Mouse (Mus musculus) stomach, postnatal 0 days (tissue): ENCODE measurements around the gene Arhgap24. TPM values are rescaled to one million over a fixed set of nuclear protein-coding genes. Genes with fewer than 3 reads are reported as not detected.

Experiments
- ATAC-seq: fragments of 200-750 bp; cut with Nextera tagmentation; 2 replicates; pipeline ENCODE4 v1.8.0; 2017; ENCODE audit not compliant: low FRiP score, low TSS enrichment
- DNase-seq: peaks from one replicate; pipeline ENCODE4 v3.0.0-alpha.2; 2016; ENCODE audit warnings: low spot score
- H3K27ac ChIP-seq: fragments of 300-500 bp; sonication (generic); replicated peaks from 2 replicates; pipeline ENCODE4 v1.5.1; 2014; ENCODE audit warnings: mild to moderate bottlenecking, control low read depth
- H3K27me3 ChIP-seq: fragments of 300-500 bp; sonication (generic); 2 replicates; pipeline ENCODE4 v1.6.1; 2014; ENCODE audit warnings: low read length; ENCODE audit not compliant: control insufficient read depth, insufficient read depth
- H3K36me3 ChIP-seq: fragments of 300-500 bp; sonication (generic); 2 replicates; pipeline ENCODE4 v1.6.1; 2014; ENCODE audit warnings: low read length, mixed read lengths; ENCODE audit not compliant: control insufficient read depth, insufficient read depth
- H3K4me1 ChIP-seq: fragments of 300-500 bp; sonication (generic); replicated peaks from 2 replicates; pipeline ENCODE4 v1.6.1; 2014; ENCODE audit warnings: antibody characterized with exemption; ENCODE audit not compliant: control insufficient read depth, insufficient read depth
- H3K4me2 ChIP-seq: fragments of 300-500 bp; sonication (generic); replicated peaks from 2 replicates; pipeline ENCODE4 v1.6.1; 2014; ENCODE audit warnings: low read depth, mild to moderate bottlenecking, control low read depth, moderate library complexity
- H3K4me3 ChIP-seq: fragments of 300-500 bp; sonication (generic); 2 replicates; pipeline ENCODE4 v1.5.1; 2014; ENCODE audit warnings: low read depth, low read length, control low read depth
- H3K9ac ChIP-seq: fragments of 300-500 bp; sonication (generic); 2 replicates; pipeline ENCODE4 v1.6.1; 2014; ENCODE audit warnings: mild to moderate bottlenecking, low read length, control low read depth, mixed read lengths
- H3K9me3 ChIP-seq: fragments of 300-500 bp; sonication (generic); 2 replicates; pipeline ENCODE4 v1.6.1; 2016; ENCODE audit warnings: low read length; ENCODE audit not compliant: control insufficient read depth
- CTCF ChIP-seq: IDR thresholded peaks from 2 replicates; pipeline ENCODE4 v1.5.1; 2016; ENCODE audit warnings: antibody characterized with exemption, low read depth, mild to moderate bottlenecking, moderate library complexity
- EP300 ChIP-seq: optimal IDR thresholded peaks from 2 replicates; pipeline ENCODE3; 2016; ENCODE audit warnings: antibody characterized with exemption
- WGBS: fragments of 180-500 bp; shearing (Covaris S2); extraction: QIAGEN DNeasy Blood & Tissue Kit; methylation state at CpG from one replicate; pipeline ENCODE4 v1.1.7; 2014; 5-methylcytosine and 5-hydroxymethylcytosine counted together
- polyA plus RNA-seq: library from polyadenylated mRNA; unstranded; fragments of >200 nt; fragmentation: Nextera tagmentation; extraction: Ambion mirVana; gene quantifications from 2 replicates; pipeline ENCODE4 v1.2.1, GENCODE M21; 2015

Gene Arhgap24
- polyA plus RNA-seq, 1 experiment from 2014 or later = 24.5 TPM

GRCm38 (mm10) chr5:102874605-102875298 is 393.6 kb downstream of the Arhgap24 start:
- Histone ChIP-seq H3K4me1 (no peaks in the 10 kb centered on the region), H3K4me3 (no peak overlapping the region), H3K27ac (no peak overlapping the region), H3K27me3 (no peaks in the 10 kb centered on the region), H3K4me2 (no peak overlapping the region), H3K36me3 (no peaks in the 10 kb centered on the region), H3K9ac (no peak overlapping the region), H3K9me3 (no peaks in the 10 kb centered on the region)
- WGBS = 43% methylated on average over 11 of the region's 11 CpGs
- peak; percentile 66; the same call in 1 of the 2 replicates for ATAC-seq
- TF ChIP-seq EP300 = no peak
- peak; percentile 95 for TF ChIP-seq CTCF
- DNase-seq = peak; percentile 40

- no peaks in the 10 kb centered on the region for H3K9me3 ChIP-seq
- ATAC-seq = no peak
- no peak overlapping the region for H3K4me2 ChIP-seq
- TF ChIP-seq EP300 (no peak), CTCF (no peak)
- H3K9ac ChIP-seq = no peak overlapping the region
- no peaks in the 10 kb centered on the region for H3K27me3 ChIP-seq
- no peak overlapping the region for H3K4me3 ChIP-seq
- WGBS = 76% methylated on average over 16 of the region's 16 CpGs
- DNase-seq = no peak
- H3K36me3 ChIP-seq = no peaks in the 10 kb centered on the region
- no peak overlapping the region for H3K27ac ChIP-seq
- no peaks in the 10 kb centered on the region for H3K4me1 ChIP-seq
Measured at GRCm38 (mm10) chr5:102875628-102876027, 394.4 kb downstream of the Arhgap24 start.

GRCm38 (mm10) chr5:102888482-102889162 is 407.4 kb downstream of the Arhgap24 start:
- H3K9ac ChIP-seq = no peak overlapping the region
- no peaks in the 10 kb centered on the region for H3K9me3 ChIP-seq
- H3K27ac ChIP-seq = no peak overlapping the region
- no peaks in the 10 kb centered on the region for H3K4me1 ChIP-seq
- peaks cover 2% of the 10 kb centered on the region; the same call in 1 of the 2 replicates for H3K36me3 ChIP-seq
- WGBS = 77% methylated on average over 14 of the region's 14 CpGs
- H3K27me3 ChIP-seq = no peaks in the 10 kb centered on the region
- TF ChIP-seq CTCF = no peak
- no peak for TF ChIP-seq EP300
- no peak overlapping the region for H3K4me3 ChIP-seq
- DNase-seq = no peak
- no peak overlapping the region for H3K4me2 ChIP-seq
- ATAC-seq = no peak

- TF ChIP-seq EP300 = no peak
- no peak for TF ChIP-seq CTCF
- DNase-seq (no peak), ATAC-seq (no peak)
- no peak overlapping the region for H3K4me2 ChIP-seq
- H3K4me1 ChIP-seq = no peaks in the 10 kb centered on the region
- no peak overlapping the region for H3K9ac ChIP-seq
- no peak overlapping the region for H3K27ac ChIP-seq
- H3K9me3 ChIP-seq = no peaks in the 10 kb centered on the region
- peaks cover 2% of the 10 kb centered on the region; the same call in 1 of the 2 replicates for H3K36me3 ChIP-seq
- H3K27me3 ChIP-seq = no peaks in the 10 kb centered on the region
- 73% methylated on average over 2 of the region's 2 CpGs for WGBS
- H3K4me3 ChIP-seq = no peak overlapping the region
Measured at GRCm38 (mm10) chr5:102889163-102889488, 407.9 kb downstream of the Arhgap24 start.

GRCm38 (mm10) chr5:102892226-102892625 is 411.0 kb downstream of the Arhgap24 start:
- Histone ChIP-seq H3K9ac (no peak overlapping the region), H3K36me3 (peaks cover 2% of the 10 kb centered on the region; the same call in 1 of the 2 replicates), H3K4me2 (no peak overlapping the region), H3K27me3 (no peaks in the 10 kb centered on the region), H3K9me3 (no peaks in the 10 kb centered on the region), H3K4me3 (no peak overlapping the region), H3K4me1 (no peaks in the 10 kb centered on the region), H3K27ac (no peak overlapping the region)
- TF ChIP-seq EP300 (no peak), CTCF (no peak)
- DNase-seq = no peak
- 98% methylated on average over 11 of the region's 11 CpGs for WGBS
- ATAC-seq = no peak

GRCm38 (mm10) chr5:102898301-102898700 is 417.1 kb downstream of the Arhgap24 start:
- DNase-seq = no peak
- Histone ChIP-seq H3K4me3 (no peak overlapping the region), H3K4me2 (no peak overlapping the region), H3K4me1 (0 out of 2 replicates have a peak, but pooled peaks cover 2% of the 10 kb centered on the region), H3K9me3 (no peaks in the 10 kb centered on the region), H3K9ac (no peak overlapping the region), H3K27ac (no peak overlapping the region), H3K27me3 (no peaks in the 10 kb centered on the region), H3K36me3 (no peaks in the 10 kb centered on the region; the same call in 1 of the 2 replicates)
- TF ChIP-seq EP300 = no peak
- no peak for TF ChIP-seq CTCF
- WGBS = 92% methylated on average over 4 of the region's 4 CpGs
- no peak for ATAC-seq
